Mouse (Mus musculus) liver, postnatal 0 days (tissue): ENCODE measurements at regions not wholly inside any gene's neighbourhood (a gene's known extent, or its start where the extent isn't known, plus 50 kb on each side); places are given as distances from the start of the nearest gene placed in this dataset. TPM values are rescaled to one million over a fixed set of nuclear protein-coding genes. Genes with fewer than 3 reads are reported as not detected.

Experiments
- ATAC-seq: fragments of 200-750 bp; cut with Nextera tagmentation; 2 replicates; pipeline ENCODE4 v1.8.0; 2017; ENCODE audit warnings: mild to moderate bottlenecking, moderate library complexity
- DNase-seq: peaks from one replicate; pipeline ENCODE4 v3.0.0-alpha.2; 2016
- H3K27ac ChIP-seq: fragments of 300-500 bp; sonication (generic); 2 replicates; pipeline ENCODE4 v1.5.1; 2014; ENCODE audit warnings: antibody characterized with exemption, moderate library complexity, mild to moderate bottlenecking, low read depth
- H3K27me3 ChIP-seq: fragments of 300-500 bp; sonication (generic); 2 replicates; pipeline ENCODE4 v1.6.1; 2014; ENCODE audit warnings: low read length, control low read depth, mixed read lengths; ENCODE audit not compliant: insufficient read depth
- H3K36me3 ChIP-seq: fragments of 300-500 bp; sonication (generic); replicated peaks from 2 replicates; pipeline ENCODE4 v1.6.1; 2014; ENCODE audit warnings: mild to moderate bottlenecking, control low read depth, low read length, moderate library complexity, mixed read lengths; ENCODE audit not compliant: insufficient read depth
- H3K4me1 ChIP-seq: fragments of 300-500 bp; sonication (generic); 2 replicates; pipeline ENCODE4 v1.6.1; 2014; ENCODE audit warnings: antibody characterized with exemption, mild to moderate bottlenecking, control low read depth; ENCODE audit not compliant: insufficient read depth
- H3K4me2 ChIP-seq: fragments of 300-500 bp; sonication (generic); 2 replicates; pipeline ENCODE4 v1.6.1; 2014; ENCODE audit warnings: low read depth, mild to moderate bottlenecking, low read length, moderate library complexity, mixed read lengths
- H3K4me3 ChIP-seq: fragments of 300-500 bp; sonication (generic); 2 replicates; pipeline ENCODE4 v1.5.1; 2014; ENCODE audit warnings: low read depth, low read length
- H3K9ac ChIP-seq: fragments of 300-500 bp; sonication (generic); replicated peaks from 2 replicates; pipeline ENCODE4 v1.6.1; 2014; ENCODE audit warnings: mild to moderate bottlenecking, moderate library complexity
- H3K9me3 ChIP-seq: fragments of 300-500 bp; sonication (generic); 2 replicates; pipeline ENCODE4 v1.6.1; 2016; ENCODE audit warnings: mild to moderate bottlenecking, control low read depth, low read length, mixed read lengths
- CTCF ChIP-seq: sonication (generic); IDR thresholded peaks from 2 replicates; pipeline ENCODE4 v1.5.1; 2016; ENCODE audit warnings: antibody characterized with exemption, low read depth
- EP300 ChIP-seq: IDR thresholded peaks from 2 replicates; pipeline ENCODE4 v1.6.1; 2016; ENCODE audit warnings: antibody characterized with exemption, low read depth, mild to moderate bottlenecking
- WGBS: fragments of 180-500 bp; shearing (Covaris S2); extraction: QIAGEN DNeasy Blood & Tissue Kit; methylation state at CpG from one replicate; pipeline ENCODE4 v1.1.7; 2014; ENCODE audit not compliant: insufficient replicate concordance; 5-methylcytosine and 5-hydroxymethylcytosine counted together
- microRNA-seq: library from miRNA; unstranded; fragments of <30 nt; microRNA quantifications from one replicate; pipeline ENCODE4, GENCODE M21; 2016

DNA sequence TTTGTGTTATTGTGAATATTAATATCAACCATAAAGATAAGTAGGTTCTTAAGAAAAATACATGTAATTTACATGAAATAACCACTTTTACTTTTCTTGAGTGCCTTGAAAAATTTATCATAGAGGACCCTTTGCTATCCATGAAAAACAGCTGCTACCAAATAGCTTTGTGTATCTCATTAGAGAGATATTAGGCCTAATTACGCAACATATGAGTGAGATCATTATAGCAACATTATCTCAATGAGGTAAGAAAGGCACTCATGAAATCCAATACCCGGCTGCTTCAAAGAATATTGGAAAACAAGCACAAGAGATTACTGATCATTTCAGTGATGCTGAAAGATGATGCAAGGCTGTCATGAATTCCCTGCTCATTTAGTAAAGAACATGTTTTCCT, 74.9 kb upstream of the Gm11146 start:
- Histone ChIP-seq H3K4me1 (no peaks in the 10 kb centered on the region), H3K9ac (no peak overlapping the region), H3K36me3 (no peaks in the 10 kb centered on the region), H3K4me3 (no peak overlapping the region), H3K4me2 (no peak overlapping the region), H3K27me3 (no peaks in the 10 kb centered on the region), H3K27ac (no peak overlapping the region), H3K9me3 (no peaks in the 10 kb centered on the region)
- TF ChIP-seq EP300 (no peak), CTCF (no peak)
- WGBS, result 73% methylated on average over 2 of the region's 2 CpGs
- DNase-seq, result no peak
- ATAC-seq, result no peak

DNA sequence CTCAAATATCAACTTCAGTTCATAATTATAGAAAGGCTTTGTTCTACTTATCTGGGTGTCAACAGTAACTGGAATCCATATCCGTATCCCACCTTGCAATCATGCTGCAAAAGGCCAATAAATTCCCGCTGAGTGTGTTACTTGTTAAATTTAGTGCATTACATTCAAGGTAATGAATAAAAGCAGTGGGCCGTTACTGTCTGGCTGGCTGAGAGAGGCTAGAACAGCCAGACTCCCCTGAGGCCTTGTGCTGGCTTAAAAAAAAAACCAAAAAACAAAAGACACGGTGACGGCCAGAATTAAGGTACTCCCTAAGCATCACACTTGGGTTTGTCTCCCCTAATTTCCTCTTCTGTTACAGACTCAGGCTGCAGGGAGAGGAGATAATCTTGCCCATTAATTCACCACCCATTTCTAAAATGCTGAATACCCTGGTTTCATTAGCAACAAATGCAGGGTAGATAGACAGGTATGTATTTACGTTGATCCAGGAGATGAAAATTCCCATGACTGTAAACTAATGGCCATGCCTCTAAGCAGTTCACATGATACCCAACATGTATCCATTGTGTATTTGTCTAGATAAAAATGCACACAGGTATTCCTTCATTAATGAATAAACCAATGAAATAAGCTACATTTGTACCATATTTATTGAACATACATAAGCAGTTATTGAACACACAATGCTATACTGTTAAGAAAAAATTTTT, 74.1 kb upstream of the Gm11146 start:
- DNase-seq, result no peak
- WGBS, result 84% methylated on average over 6 of the region's 6 CpGs
- Histone ChIP-seq H3K4me3 (no peak overlapping the region), H3K27ac (no peak overlapping the region), H3K4me1 (no peaks in the 10 kb centered on the region), H3K9me3 (no peaks in the 10 kb centered on the region), H3K4me2 (no peak overlapping the region), H3K9ac (no peak overlapping the region), H3K27me3 (no peaks in the 10 kb centered on the region), H3K36me3 (no peaks in the 10 kb centered on the region)
- no peak for ATAC-seq
- TF ChIP-seq CTCF (no peak), EP300 (no peak)

DNA sequence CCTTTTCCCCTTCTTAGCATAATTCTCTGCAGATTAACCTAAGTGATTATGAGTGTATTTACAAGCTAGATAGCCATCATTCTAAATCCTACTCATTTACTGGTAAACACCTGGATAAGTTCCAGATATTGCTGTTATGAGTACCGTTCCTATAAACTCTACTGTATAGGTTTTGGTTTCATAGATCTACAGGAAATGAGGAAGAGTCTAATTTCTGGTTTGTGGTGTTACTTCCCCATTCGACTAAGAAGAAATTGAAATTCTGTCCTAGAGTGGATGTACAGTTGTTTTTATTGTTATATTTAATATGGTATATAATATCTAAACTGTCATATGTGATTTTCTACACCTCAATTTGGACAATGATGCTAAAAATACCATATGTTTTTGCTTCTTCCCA, 69.4 kb upstream of the Gm11146 start:
- no peaks in the 10 kb centered on the region for H3K27me3 ChIP-seq
- no peaks in the 10 kb centered on the region for H3K4me1 ChIP-seq
- H3K27ac ChIP-seq, result no peak overlapping the region
- H3K9me3 ChIP-seq, result no peaks in the 10 kb centered on the region
- no peak for TF ChIP-seq EP300
- TF ChIP-seq CTCF, result no peak
- no peaks in the 10 kb centered on the region for H3K36me3 ChIP-seq
- H3K9ac ChIP-seq, result no peak overlapping the region
- DNase-seq, result no peak
- WGBS, result 43% methylated on average over 2 of the region's 2 CpGs
- no peak for ATAC-seq
- no peak overlapping the region for H3K4me2 ChIP-seq
- no peak overlapping the region for H3K4me3 ChIP-seq

DNA sequence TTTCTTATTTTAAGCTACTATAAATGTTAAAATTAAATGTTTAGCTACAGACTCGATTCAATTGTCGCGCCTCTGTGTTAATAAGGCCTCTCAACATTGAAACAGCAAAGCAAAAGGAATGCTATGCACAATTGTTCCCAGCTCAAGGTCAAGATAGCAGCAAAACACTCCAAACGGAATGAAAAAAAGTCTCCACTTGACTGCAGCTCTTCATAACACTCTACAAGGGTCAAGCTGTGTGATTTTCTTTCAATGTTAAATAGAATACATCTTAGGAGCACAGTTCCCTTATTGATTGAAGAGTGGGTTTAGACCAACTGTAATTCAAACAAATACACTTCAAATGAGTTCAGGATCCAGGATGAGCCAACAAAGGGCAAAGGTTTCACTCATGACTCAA, 63.9 kb upstream of the Gm11146 start:
- H3K27ac ChIP-seq, result no peak overlapping the region
- ATAC-seq, result no peak
- no peaks in the 10 kb centered on the region for H3K9me3 ChIP-seq
- no peak overlapping the region for H3K4me2 ChIP-seq
- H3K9ac ChIP-seq, result no peak overlapping the region
- TF ChIP-seq EP300 (no peak), CTCF (no peak)
- 78% methylated on average over 4 of the region's 4 CpGs for WGBS
- no peak for DNase-seq
- H3K36me3 ChIP-seq, result no peaks in the 10 kb centered on the region
- no peak overlapping the region for H3K4me3 ChIP-seq
- H3K4me1 ChIP-seq, result no peaks in the 10 kb centered on the region
- no peaks in the 10 kb centered on the region for H3K27me3 ChIP-seq

DNA sequence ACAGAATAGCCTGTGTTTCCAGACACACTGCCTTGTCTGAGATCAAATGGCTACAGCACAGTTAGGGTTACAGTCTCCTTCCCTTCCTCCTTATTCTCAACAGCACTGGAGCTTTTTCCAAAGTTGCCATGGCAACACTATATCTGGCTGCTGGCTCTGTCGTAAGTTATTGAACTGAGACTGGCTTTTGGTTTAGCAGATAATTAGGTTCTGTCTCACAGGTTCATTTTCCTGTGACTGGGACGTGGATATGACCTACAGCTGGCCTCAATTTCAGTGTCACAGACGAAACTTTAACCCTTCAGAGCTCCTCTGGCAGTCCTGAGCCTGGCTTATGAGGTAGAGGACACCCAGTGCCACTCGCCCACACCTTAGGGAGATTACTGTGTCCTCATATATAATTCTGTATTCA, 60.2 kb upstream of the Gm11146 start:
- no peaks in the 10 kb centered on the region for H3K4me1 ChIP-seq
- TF ChIP-seq EP300, result no peak
- TF ChIP-seq CTCF, result no peak
- DNase-seq, result no peak
- H3K36me3 ChIP-seq, result no peaks in the 10 kb centered on the region
- H3K9ac ChIP-seq, result no peak overlapping the region
- H3K27me3 ChIP-seq, result no peaks in the 10 kb centered on the region
- no peak for ATAC-seq
- 38% methylated on average over 4 of the region's 4 CpGs for WGBS
- H3K9me3 ChIP-seq, result no peaks in the 10 kb centered on the region
- H3K4me2 ChIP-seq, result no peak overlapping the region
- no peak overlapping the region for H3K27ac ChIP-seq
- no peak overlapping the region for H3K4me3 ChIP-seq

DNA sequence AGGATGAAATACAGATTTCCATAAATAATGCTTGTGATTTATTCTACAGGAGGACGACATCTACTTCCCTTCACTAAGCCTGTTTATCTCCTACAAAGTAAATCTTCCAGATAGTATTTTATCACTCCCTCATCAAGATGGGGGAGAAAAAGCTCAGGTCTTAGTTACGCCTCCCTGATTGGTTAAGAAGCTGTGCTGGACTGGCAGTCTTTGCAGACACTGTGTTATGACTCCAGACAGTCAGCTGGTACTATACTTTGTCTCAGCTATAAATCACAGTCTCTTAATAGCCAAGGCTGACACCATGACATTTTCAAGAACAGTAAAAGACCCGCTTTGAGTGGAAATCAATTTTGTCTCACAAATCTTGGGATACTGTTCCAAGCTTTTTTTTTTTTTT, 51.4 kb upstream of the Gm11146 start:
- Histone ChIP-seq H3K27me3 (no peaks in the 10 kb centered on the region), H3K9ac (no peak overlapping the region), H3K4me1 (no peaks in the 10 kb centered on the region), H3K4me2 (no peak overlapping the region), H3K36me3 (no peaks in the 10 kb centered on the region), H3K4me3 (no peak overlapping the region), H3K27ac (no peak overlapping the region), H3K9me3 (no peaks in the 10 kb centered on the region)
- DNase-seq, result no peak
- ATAC-seq, result no peak
- TF ChIP-seq EP300, result no peak
- no peak for TF ChIP-seq CTCF
- 75% methylated on average over 3 of the region's 3 CpGs for WGBS

Small RNA genes in the stretch of these regions (microRNA-seq; reads per million reads assigned to microRNA genes)
- gene Gm25025, result not detected
